Mouse (Mus musculus): ENCODE results near the gene Prkcg.
"Not testable (repeated sequence)": the region's sequence is repeated elsewhere in the genome, so short reads cannot be mapped to it uniquely, and the experiment has no call there.

GRCm38 (mm10) chr7:3276781-3277180 lies 12.2 kb upstream of the Prkcg start:
- not testable (repeated sequence) for TF ChIP-seq CTCF, POLR2A (IDR thresholded peaks at IDR 0.05; ENCODE audit: insufficient read depth, low read depth, low read length)
